Mouse (Mus musculus): Measurements from ENCODE around the gene Rreb1.

Gene Rreb1

DNA sequence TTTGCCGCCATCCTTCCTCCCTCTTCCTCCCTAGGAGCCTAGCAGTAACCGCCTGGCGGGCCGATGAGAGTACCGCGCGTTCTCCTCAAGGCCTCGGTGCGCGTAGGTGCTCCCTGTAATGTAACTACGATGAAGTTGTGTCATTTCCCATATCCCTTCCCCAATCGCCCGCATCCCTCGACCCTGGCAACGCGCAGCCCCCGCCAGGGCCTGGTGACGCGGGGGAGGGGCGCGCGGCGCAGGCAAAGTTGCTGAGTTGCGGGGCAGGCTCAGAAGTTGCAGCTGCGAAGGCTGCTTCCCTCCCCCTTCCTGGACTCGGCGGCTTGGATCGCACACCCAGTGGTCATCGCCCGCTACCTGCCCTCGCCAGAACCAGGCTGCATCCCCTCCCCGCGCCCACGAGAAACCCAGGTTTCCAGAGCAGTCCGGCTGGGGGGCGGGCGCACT lies at the start of gene Rreb1:
Gene Rreb1 (plus strand): TSS at position 254 of the 447 bp plus-strand sequence.
- DNase-seq (ENCODE audit: low spot score in 2 of 2) = peak; percentile 33 to 53

DNA sequence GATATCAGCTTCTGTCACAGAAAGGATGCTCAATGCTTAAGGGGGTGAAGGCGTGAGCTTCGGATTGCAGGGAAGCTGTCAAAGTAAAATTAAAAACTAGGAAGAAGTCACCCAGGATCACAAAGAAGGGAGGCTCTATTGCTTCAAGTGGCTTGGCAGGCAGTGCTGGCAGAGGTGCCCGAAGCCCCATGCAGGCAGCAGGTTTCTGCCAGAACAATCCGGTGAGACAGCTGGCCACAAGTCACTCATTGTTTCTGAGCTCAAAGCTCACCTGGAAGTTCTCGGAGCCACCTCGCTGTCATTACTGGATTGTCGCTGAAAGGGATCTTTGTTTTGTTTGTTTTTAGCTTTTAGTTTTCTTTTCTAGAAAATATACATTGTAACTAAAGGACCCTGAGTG lies 49.6 kb upstream of the Rreb1 start:
- DNase-seq (ENCODE audit: low spot score in 2 of 2) = no peak

DNA sequence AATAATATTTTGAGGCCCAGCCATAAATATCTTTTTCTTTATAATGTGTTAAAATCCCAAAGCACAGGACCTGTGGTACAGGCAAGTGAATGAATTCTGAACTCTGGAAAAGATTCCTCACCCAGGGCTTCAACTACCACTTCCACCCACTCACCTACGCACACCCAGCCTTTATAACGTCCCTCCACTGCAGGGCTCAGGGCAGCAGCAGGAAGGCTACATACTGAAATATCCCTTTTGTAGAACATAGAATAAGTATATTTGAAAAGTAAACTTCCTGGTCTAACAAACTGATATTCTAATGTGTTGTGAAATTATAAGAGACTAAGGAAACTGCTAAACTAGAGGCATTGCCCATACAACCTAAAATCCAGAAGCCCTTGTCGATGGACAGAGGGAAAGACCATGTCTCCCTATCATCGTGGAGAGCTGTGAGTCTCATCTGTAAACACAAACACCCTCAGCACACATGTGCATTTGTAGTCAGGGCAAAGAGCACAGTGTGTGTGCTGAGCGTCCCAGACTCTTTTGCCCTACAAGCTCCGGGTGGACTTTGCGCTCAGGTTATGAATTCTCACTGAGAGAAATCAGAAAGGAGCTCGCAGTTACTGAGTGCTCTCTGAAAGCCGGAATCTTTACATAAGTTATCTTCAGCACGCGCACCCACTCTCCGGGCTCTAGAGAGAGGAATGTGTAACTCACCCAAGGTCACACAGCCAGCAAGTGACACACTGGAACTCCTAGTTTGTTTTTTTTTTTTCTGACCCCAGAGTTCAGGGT lies 46.1 kb upstream of the Rreb1 start:
- no peak for DNase-seq (ENCODE audit: low spot score in 2 of 2)

DNA sequence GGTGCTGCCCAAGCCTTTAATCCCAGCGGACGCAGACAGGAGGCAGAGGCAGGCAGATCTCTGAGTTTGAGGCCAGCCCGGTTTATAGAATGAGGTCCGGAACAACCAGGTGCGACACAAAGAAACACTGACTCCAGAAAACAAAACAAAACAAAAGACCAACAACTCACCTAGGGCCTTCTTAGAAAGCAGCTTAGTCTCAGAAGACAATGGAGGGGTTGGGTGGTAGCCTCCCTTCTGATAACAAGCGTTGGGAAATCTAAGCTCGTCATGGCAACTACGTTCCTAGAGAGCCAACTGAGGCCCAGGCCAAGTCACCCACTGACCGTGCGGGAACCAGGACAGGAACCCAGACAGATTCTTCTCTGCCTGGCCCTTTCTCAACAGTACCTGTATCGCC lies 43.7 kb upstream of the Rreb1 start:
- DNase-seq (ENCODE audit: low spot score in 2 of 2) = no peak

DNA sequence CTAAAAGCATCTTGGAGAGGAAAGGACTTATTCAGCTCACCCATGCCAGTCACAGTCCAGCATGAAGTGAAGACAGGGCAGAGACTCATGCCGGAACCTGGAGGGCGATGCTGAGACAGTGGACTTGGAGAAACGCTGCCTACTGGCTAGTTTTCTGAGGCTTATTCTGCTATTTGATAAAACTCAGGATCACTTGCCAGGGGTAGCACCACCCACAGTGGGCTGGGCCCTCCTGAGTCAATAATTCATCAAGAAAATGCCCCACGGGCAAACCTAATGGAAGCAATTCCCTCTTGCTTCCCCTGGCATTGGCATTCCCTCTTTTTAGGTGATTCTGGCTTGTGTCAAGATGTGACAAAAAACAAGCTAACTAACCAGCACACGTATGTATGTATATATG lies 38.1 kb upstream of the Rreb1 start:
- no peak for DNase-seq (ENCODE audit: low spot score in 2 of 2)

DNA sequence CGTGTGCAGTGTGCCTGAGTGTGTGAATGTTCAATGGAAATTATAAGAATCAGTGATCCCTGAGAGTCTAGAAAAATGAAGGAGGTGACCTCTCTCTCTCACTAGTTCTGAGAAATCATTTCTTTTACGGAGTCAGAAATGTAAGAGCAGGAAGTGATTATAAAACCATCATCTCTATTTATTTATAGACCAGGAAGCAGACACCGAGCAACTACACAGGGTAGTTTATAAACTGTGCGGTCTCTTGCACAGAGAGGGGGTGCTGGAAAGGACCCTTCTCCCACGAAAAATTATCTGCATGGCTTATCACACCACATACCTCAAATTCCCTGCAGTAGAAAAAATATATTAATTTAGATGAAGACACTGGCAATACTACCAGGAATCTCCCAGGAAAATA lies 37.4 kb upstream of the Rreb1 start:
- DNase-seq (ENCODE audit: low spot score in 2 of 2) = no peak

DNA sequence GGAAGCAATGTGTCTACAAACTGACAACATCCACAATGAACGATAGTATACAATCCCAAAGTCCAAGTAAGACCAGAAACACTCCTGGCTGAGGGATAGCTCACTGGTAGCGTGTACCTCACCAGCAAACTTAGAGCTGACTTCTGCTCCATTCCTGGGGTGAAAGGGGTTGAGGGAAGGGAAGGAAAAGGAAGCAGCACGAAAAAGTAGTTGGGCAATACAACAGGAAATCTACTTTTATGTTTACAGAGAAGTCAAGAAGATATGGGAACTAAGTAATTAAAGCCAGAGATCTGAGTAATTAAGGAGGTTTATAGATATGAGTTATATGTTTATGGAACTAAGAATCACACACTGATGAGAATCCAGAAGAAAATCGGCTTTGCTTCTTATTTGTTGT lies 36.0 kb upstream of the Rreb1 start:
- DNase-seq (ENCODE audit: low spot score in 2 of 2) = no peak

DNA sequence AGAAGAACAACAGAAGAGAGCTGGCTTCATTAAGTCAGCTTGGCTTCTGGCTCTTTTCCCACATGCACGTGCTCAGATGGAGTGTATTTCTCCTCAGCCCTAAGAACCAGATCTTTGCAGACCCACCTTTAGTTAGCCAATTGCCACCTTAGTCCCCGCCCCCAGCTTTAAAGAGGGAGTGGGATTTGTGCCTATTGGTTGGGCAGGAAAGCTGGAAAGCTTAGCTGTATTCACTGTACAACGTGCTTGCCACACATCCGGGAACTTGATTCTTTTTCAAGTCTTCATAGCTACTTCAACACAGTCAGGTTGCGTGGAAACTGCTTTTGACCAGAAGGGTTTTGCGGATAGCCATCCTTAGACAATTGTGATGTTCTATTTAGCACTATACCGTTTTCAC lies 30.7 kb upstream of the Rreb1 start:
- no peak for DNase-seq (ENCODE audit: low spot score in 2 of 2)

DNA sequence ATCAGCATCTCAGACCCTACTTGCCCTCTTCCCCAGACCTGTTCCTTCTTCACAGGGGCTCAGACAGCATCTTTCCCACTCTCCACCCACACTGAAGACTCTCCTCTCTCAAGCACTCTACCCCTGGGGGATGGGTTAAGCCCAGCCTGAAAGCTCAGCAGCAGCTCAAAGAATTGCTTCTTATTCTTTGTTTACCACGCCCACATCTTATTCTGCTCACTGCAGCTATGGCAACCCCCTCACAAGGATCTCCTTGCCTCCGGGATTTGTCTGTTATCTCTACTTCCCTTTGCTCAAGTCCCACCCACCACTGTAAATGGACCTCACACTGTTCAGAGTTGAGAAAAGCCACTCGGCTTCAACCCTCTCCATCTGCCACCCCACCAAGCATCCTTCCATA lies 28.7 kb upstream of the Rreb1 start:
- peak; percentile 18 to 55 for DNase-seq (ENCODE audit: low spot score in 2 of 2)

DNA sequence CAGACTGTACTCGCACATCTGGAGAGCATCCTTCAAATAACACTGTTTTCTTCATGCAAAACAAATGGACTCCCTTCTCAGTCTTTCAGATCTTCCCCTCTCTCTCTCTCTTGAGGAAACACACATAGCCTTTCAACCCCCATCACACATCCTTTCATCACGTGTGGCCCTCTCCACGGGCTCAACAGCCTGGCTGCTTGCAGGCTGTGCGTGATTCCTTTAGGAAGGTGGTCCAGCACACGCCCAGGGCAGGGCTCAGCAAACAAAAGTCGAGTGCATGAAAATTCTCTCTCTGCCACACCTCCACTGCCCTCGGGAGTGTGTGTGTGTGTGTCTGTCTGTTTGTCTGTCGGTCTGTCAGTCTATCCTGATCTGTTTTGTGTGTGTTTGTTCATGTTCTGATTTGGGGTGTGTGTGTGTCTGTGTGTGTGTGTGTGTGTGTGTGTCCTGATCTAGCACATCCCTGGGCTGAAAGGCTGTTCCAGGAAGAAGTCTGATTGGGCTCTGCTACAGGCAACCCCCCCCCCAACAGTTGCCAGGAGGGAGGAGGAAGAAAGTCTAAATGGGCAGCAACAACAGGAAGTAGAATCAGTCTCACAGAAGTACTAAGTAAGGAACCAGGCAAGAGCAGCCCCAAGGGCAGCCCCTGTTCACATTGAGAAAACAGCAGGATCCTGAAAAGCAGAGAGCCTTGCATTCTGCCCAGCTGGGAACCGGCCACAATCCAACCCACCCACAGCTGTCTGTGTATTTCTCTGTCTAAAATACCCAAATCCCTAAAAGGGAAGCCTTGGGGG lies 26.8 kb upstream of the Rreb1 start:
- DNase-seq (ENCODE audit: low spot score in 2 of 2) = peak; percentile 12 to 28

DNA sequence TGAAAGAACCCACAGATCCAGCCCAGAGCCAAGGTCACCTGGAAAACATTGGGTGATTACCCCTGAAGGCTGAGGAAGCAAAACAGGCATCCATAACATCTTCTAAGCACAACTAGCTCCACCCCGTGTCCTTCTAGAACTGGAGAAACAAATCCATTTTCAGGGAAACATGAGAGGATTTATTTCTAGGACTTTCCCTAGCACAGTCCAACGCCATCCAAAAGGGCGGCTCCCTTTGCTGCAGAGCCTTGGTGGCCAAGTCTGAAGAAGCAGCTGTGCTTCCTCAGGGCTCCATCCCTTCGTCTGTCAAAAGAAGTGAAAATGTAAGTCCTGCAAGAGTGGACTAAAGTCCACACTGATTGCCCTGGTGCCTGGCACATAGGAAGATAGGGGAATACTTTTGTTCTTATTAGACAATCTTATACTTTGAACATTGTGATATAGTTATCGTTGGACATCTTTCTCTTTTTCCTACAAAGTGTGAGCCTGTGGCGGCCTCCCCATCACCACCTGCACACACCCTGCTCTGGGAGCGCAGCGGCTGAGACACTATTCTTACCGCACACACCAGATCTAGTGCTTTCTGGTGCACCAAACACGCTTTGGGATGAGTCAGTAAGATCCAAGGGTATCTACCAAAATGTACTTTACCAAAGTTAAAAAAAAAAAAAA lies 18.7 kb upstream of the Rreb1 start:
- DNase-seq (ENCODE audit: low spot score in 2 of 2) = no peak

DNA sequence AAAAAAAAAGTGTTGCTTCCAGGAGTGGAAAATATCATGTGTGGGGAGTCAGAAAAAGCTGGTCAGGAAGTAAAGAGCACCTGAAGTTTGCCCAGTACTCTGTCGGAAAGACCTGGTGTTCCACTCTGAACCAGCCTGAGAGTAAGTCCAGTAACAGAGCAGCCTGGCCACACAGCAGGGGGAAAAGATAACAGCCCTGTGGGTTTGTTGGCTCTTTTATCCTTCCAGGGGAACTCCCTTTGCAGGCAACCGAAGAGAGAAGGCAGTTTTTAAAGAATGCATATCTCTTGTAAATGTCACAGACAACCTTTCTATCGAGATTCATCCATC lies 18.2 kb upstream of the Rreb1 start:
- no peak for DNase-seq (ENCODE audit: low spot score in 2 of 2)

DNA sequence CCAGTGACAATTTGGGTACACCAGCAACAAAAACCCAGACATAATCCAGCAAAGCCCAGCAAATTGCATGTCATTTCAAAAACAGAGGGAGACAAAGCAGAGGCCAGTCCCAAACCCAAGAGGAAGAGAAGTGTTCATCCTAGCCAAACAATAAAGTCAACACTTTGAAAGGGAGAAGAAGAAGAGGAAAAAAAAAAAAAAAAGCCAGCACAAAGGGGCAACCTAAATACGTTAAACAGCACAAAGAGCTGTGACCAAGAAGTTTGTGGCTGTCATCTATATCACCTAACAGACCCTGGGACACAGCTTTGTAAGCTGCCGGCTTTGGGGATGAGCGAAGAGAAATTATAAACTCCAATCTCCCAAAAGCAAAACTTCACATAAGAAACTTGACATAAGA lies 17.8 kb upstream of the Rreb1 start:
- no peak for DNase-seq (ENCODE audit: low spot score in 2 of 2)

DNA sequence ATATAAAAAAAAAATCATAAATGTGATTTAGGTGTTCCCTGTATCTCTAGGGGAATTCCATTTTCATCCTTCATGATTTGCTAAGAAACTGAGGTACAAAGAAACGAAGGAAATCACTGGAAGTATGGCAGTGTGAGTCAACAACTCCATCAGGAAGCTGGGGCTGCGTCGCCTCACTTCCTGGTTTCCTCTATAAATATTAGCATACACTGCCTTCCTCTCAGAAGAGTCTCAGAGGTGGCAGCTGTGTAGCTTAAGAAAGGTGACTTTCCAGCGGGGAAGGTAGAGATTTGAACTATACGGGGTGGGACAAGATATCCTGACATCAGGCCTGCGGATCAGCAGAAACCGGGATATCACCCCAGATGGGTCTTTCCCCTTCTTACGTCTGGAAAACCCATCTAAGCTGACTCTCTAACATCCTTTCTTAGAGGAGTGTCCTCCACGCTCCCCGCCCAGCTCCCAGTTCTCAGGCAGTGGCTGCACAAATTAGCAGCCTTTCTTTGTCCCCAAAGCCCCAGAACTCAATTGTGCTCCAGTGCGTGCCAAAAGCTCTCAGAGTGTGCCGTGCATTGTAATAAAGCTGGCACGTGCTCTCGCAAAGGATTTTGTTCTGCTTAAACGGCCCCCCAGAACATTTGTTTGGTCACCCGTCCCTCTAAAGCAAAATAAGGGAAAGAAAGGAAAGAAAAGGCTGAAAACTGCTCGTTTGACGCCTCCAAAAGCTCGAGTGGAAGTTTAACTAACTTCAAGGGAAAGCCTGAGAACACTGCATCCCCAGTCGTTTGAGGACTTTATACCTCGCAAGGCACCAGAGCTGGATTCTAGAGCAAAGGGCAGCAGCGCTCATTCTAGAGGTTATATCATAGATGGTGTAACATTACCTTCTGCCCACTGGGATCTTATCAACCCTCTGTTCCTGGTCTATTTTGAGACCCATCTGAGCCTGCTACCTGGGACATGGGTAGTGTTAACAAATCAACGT lies 17.0 kb upstream of the Rreb1 start:
- no peak for DNase-seq (ENCODE audit: low spot score in 2 of 2)

DNA sequence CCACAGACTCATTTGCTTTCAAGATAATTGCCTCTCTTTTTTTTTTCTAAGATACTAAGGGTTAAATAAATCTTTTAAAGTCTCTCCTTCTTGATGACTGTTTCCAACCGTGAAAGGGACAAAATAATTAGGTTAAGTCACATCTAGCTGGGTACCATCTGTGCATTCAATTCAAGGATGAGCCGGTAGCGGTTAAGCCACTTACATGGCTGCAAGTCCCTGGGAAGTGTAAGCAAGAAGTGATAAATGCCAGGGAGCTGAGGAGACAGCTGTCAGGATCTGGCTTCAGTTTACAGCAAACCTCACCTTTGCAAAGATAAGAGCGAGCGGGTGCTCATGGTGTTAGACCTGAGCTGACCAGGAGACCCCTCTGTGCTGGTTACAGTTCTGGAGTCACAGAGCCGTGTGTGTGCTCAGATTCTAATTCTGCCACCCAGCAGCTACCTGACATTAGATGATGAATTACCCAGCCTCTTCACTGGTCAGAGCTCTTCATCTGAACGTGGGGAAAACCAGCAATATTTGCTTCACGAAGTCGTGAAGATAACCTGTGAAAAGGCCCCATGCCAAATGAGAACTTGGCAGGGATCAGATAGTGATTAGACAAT lies 14.3 kb upstream of the Rreb1 start:
- no peak for DNase-seq (ENCODE audit: low spot score in 2 of 2)

DNA sequence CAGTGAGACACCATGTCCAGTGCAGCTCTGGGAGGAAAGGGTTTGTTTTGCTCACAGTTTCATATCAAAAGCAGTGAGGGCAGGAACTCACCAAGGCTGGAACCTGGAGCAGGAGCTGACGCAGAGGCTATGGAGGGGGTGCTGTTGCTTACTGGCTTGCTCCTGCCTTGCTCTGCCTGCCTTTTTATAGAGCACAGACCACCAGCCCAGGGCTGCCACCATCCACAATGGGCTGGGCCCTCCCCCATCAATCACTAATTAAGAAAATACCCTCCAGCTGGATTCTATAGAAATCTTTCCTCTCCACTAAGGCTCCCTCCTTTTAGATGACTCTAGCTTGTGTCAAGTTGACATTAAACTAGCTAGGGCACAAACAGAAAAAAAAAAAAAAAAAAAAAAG lies 8.4 kb upstream of the Rreb1 start:
- no peak for DNase-seq (ENCODE audit: low spot score in 2 of 2)

DNA sequence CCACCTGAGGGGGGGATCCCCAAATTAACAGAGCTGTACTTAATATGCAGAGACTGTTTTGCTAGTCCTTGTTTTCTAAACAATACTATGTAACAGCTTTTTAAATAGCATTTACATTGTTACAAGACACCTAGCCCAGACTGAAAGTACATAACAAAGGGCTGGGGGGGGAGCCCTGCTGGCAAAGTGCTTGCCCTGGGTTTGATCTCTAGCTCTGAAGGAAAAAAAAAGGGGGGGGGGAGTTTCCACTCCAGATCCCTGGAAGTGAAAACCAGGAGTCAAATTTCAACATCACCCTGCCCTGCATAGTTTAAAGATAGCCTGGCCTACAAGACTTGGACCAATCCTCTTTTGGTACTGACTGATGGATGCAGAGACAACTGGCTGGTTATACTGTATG lies 4.7 kb upstream of the Rreb1 start:
- DNase-seq (ENCODE audit: low spot score in 2 of 2) = no peak

DNA sequence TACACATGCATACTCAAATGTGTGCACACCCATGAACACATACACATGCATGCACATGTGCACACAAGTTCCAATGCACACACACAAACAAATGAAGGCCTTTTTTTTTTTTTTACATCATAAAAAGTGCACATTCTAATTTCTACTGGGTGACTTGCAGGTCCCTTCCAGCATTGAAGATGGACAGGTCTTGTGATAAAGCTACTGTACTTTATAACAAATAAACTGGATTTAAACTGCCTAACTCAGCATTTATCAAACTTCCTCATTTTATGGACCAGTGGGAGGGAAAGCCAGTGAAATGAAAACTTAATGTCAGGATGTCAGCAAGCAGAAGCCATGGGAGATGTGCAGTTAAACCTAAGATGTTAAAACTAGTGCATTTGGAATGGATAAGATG lies 1.5 kb upstream of the Rreb1 start:
- no peak for DNase-seq (ENCODE audit: low spot score in 2 of 2)

DNA sequence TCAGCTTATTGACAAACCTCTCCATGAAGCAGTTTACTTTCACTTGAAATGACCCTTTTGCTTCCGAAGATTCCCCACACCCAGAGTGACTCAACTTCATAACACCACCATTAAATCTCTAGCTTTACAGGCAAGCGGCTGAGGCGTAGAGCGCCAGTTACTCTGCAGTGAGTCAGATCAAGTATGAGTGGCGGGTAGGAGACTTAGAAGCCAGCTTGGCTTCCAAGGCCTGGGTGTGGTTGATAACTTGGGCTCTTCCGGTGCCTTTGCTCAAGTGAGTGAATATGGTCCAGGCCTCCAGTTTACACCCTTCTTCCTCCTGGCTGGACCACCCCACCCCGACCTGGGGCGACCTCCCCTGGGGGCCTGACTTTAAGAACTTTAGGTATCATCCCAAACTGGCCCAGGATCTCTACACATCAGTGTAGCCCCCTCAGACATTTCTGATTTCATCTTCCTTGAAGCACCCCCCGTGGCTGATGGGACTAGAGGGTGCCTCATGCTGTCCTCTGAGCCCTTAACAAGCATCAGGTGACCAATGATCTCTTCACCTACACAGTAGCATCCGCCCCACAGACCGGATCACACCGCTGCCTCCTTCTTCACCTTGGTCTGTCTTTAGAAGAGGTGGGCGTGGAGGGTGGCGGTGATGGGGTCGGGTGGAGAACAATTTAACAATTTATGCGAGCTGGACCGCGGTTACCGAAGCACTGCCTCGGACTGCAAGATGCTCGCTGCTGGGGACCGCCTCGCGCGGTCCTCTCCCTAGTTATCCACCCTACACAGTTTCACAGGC lies 651 bp upstream of the Rreb1 start:
- peak in 1 of 2 experiments; percentile 17 for DNase-seq (ENCODE audit: low spot score in 2 of 2)

DNA sequence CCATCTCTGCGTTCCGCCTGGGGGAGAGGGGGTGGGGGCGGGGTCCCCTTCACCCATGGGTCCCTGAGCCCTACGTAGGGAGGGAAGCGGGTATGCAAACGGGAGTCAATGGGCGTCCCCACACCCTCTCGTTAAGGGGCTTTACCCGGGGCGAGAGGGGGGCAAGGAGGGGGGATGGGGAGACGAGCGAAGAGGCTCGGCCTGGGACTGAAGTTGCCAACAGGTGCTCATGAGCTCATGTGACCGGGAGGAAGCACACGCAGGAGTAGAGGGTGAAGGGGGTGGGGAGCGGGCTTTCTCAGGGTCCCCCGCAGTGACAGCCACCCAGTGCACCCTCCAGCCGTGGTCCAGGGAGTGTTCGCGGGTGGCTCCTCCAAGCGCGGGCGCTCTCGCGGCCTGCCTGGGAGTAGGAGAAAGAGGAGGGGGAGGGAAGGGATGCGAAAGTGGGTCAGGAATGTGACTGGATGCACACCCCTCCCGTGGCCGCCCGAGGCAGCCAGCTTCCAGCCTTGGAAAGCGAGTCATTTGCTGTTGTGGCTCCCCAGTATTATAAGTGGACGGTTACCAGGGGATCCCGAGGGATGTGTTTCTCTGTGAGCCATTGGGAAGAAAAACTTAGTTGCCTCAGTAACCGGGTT lies 513 bp downstream of the Rreb1 start:
- peak; percentile 37 to 52 for DNase-seq (ENCODE audit: low spot score in 2 of 2)
